Mouse (Mus musculus) adrenal gland, postnatal 36 days (tissue): ENCODE measurements around the gene Fsip1. TPM values are rescaled to one million over a fixed set of nuclear protein-coding genes. Genes with fewer than 3 reads are reported as not detected.

Source experiments
- DNase-seq, 2 experiments: peaks; one replicate each; pipeline ENCODE4 v3.0.0; 2021; ENCODE audit warnings: mixed read lengths in 1 of 2
- total RNA-seq, 2 experiments: library from RNA; stranded (reverse); gene quantifications; 2 replicates each; pipeline ENCODE4 v1.2.3; 2021

Gene Fsip1
- total RNA-seq, 2 experiments from 2014 or later = 0.23 to 0.26 TPM

- DNase-seq = no peak
Observed at GRCm38 (mm10) chr2:118254516-118254915, 2.2 kb downstream of the Fsip1 start.

- peak; percentile 39 to 45 for DNase-seq
Observed at GRCm38 (mm10) chr2:118248966-118249365, 7.8 kb downstream of the Fsip1 start.

- DNase-seq = no peak
Observed at GRCm38 (mm10) chr2:118248016-118248415, 8.8 kb downstream of the Fsip1 start.

GRCm38 (mm10) chr2:118245914-118246313, 10.9 kb downstream of the Fsip1 start:
- peak; percentile 73 to 80 for DNase-seq

- no peak for DNase-seq
Observed at GRCm38 (mm10) chr2:118236196-118236595, 20.6 kb downstream of the Fsip1 start.

- no peak for DNase-seq
Observed at GRCm38 (mm10) chr2:118235614-118236013, 21.2 kb downstream of the Fsip1 start.

- no peak for DNase-seq
Observed at GRCm38 (mm10) chr2:118230544-118230943, 26.2 kb downstream of the Fsip1 start.

- DNase-seq = no peak
Observed at GRCm38 (mm10) chr2:118228486-118229079, 28.2 kb downstream of the Fsip1 start.

- DNase-seq = no peak
Observed at GRCm38 (mm10) chr2:118225316-118226041, 31.3 kb downstream of the Fsip1 start.

- no peak for DNase-seq
Observed at GRCm38 (mm10) chr2:118217993-118218595, 38.7 kb downstream of the Fsip1 start.

GRCm38 (mm10) chr2:118209712-118210111, 47.1 kb downstream of the Fsip1 start:
- no peak for DNase-seq

GRCm38 (mm10) chr2:118208651-118209050, 48.1 kb downstream of the Fsip1 start:
- DNase-seq = no peak

GRCm38 (mm10) chr2:118205991-118206585, 50.7 kb downstream of the Fsip1 start:
- DNase-seq = no peak

GRCm38 (mm10) chr2:118204646-118205045, 52.1 kb downstream of the Fsip1 start:
- DNase-seq = no peak

- no peak for DNase-seq
Observed at GRCm38 (mm10) chr2:118203739-118204461, 52.9 kb downstream of the Fsip1 start.

- no peak for DNase-seq
Observed at GRCm38 (mm10) chr2:118202934-118203333, 53.8 kb downstream of the Fsip1 start.

GRCm38 (mm10) chr2:118201983-118202382, 54.8 kb downstream of the Fsip1 start:
- DNase-seq = no peak

- peak; percentile 77 to 84 for DNase-seq
Observed at GRCm38 (mm10) chr2:118199867-118200266, 56.9 kb downstream of the Fsip1 start.

GRCm38 (mm10) chr2:118196966-118197365, 59.8 kb downstream of the Fsip1 start:
- peak in 1 of 2 experiments; percentile 23 for DNase-seq

- no peak for DNase-seq
Observed at GRCm38 (mm10) chr2:118182136-118182535, 74.6 kb downstream of the Fsip1 start.

- no peak for DNase-seq
Observed at GRCm38 (mm10) chr2:118179873-118180585, 76.7 kb downstream of the Fsip1 start.

- DNase-seq = no peak
Observed at GRCm38 (mm10) chr2:118179472-118179871, 77.3 kb downstream of the Fsip1 start.
